Mouse (Mus musculus) spleen, adult 2 months (tissue): ENCODE results near the gene Sypl. TPM values are rescaled to one million over a fixed set of nuclear protein-coding genes. Genes with fewer than 3 reads are reported as not detected.

Experiments used
- DNase-seq, 2 experiments: peaks; one replicate each; pipeline versions ENCODE4 v3.0.0 to v3.0.0-alpha.2; 2012 to 2021; ENCODE audit warnings: low spot score in 2 of 2, low read depth in 1 of 2
- H3K27ac ChIP-seq: fragments of 200-500 bp; 2 replicates; pipeline ENCODE4 v1.5.1; 2012; ENCODE audit warnings: low read length, inconsistent platforms; ENCODE audit not compliant: insufficient read depth
- H3K27me3 ChIP-seq: fragments of 200-500 bp; 2 replicates; pipeline ENCODE4 v1.6.1; 2012; ENCODE audit warnings: mild to moderate bottlenecking, moderate library complexity, low read length, inconsistent platforms; ENCODE audit not compliant: control insufficient read depth, insufficient read depth
- H3K36me3 ChIP-seq: fragments of 200-500 bp; 2 replicates; pipeline ENCODE4 v1.6.1; 2012; ENCODE audit warnings: mild to moderate bottlenecking, low read length, inconsistent platforms; ENCODE audit not compliant: control insufficient read depth, insufficient read depth
- H3K4me1 ChIP-seq: fragments of 200-500 bp; 2 replicates; pipeline ENCODE4 v1.6.1; 2011; ENCODE audit warnings: inconsistent platforms; ENCODE audit not compliant: control insufficient read depth, insufficient read depth, insufficient read length
- H3K4me3 ChIP-seq: fragments of 200-500 bp; 2 replicates; pipeline ENCODE4 v1.5.1; 2011; ENCODE audit warnings: mild to moderate bottlenecking, inconsistent platforms; ENCODE audit not compliant: insufficient read depth, insufficient read length; ENCODE audit errors: extremely low read depth
- CTCF ChIP-seq: fragments of 200-500 bp; IDR thresholded peaks from 2 replicates; pipeline ENCODE4 v1.5.1; 2011; ENCODE audit warnings: mild to moderate bottlenecking, inconsistent platforms; ENCODE audit not compliant: insufficient read depth, insufficient read length, insufficient replicate concordance; ENCODE audit errors: extremely low read depth
- POLR2A ChIP-seq: fragments of 200-500 bp; IDR thresholded peaks from 2 replicates; pipeline ENCODE4 v1.6.1; 2011; ENCODE audit warnings: low read depth, low read length, inconsistent platforms
- WGBS: fragments of 180-500 bp; shearing (Covaris S2); methylation state at CpG from one replicate; pipeline ENCODE4 v1.1.7; 2018; 5-methylcytosine and 5-hydroxymethylcytosine counted together
- polyA plus RNA-seq: library from polyadenylated mRNA; depleted of rRNA; stranded (reverse); fragments of >200 nt; gene quantifications from 2 replicates; pipeline ENCODE4 v1.2.3, GENCODE M21; 2012

Gene Sypl
- polyA plus RNA-seq, 1 experiment, result 36.9 TPM

GRCm38 (mm10) chr12:32975501-32975900, 21.8 kb downstream of the Sypl start:
- WGBS, result 91% methylated on average over 3 of the region's 3 CpGs
- Histone ChIP-seq H3K36me3 (peaks cover 13% of the 10 kb centered on the region), H3K4me1 (no peaks in the 10 kb centered on the region), H3K27ac (no peak overlapping the region), H3K27me3 (no peaks in the 10 kb centered on the region), H3K4me3 (no peak overlapping the region)
- no peak for DNase-seq
- TF ChIP-seq POLR2A (no peak), CTCF (no peak)

DNA sequence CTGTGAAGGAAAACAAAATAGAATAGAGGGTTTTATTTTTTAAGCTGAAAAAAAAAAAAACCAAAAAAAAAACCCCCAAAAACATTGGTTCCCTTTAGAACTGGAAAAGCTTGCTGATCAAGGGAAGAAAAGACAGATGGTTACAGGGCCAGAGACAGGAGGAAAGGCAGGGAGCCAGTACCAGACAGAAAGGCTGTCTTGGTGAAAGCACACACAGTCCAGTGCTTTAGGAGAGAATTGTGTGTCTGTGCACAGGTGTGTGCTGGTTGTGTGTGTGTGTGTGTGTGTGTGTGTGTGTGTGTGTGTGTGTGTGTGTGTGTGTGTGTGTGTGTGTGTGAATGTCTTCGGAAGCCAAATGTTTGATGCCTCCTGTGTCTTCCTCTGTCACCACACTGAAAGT, 28.9 kb downstream of the Sypl start:
- no peaks in the 10 kb centered on the region for H3K4me1 ChIP-seq
- no peak overlapping the region for H3K4me3 ChIP-seq
- H3K27ac ChIP-seq, result no peak overlapping the region
- TF ChIP-seq POLR2A (no peak), CTCF (no peak)
- no peak for DNase-seq
- 100% methylated on average over 1 of the region's 1 CpGs for WGBS
- peaks cover 2% of the 10 kb centered on the region for H3K36me3 ChIP-seq
- no peaks in the 10 kb centered on the region for H3K27me3 ChIP-seq

DNA sequence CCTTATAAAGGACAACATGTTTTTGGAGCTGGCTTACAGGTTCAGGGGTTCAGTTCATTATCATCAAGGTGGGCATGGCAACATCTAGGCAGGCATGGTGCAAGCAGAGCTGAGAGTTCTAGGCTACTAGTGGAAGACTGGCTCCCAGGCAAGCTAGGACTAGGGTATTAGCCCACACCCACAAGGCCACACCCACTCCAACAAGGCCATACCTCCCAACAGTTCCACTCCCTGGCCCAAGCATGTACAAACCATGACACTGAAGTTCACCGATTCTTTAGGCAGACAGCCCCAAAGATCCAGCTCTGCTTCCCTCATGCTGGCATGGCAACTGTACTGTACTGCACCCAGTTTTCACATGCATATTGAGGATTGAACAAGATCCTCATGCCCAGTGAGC, 29.4 kb downstream of the Sypl start:
- WGBS, result 95% methylated on average over 1 of the region's 1 CpGs
- H3K27ac ChIP-seq, result no peak overlapping the region
- no peak overlapping the region for H3K4me3 ChIP-seq
- TF ChIP-seq POLR2A (no peak), CTCF (no peak)
- H3K4me1 ChIP-seq, result no peaks in the 10 kb centered on the region
- H3K36me3 ChIP-seq, result peaks cover 2% of the 10 kb centered on the region
- DNase-seq, result no peak
- H3K27me3 ChIP-seq, result no peaks in the 10 kb centered on the region

- Histone ChIP-seq H3K4me1 (peaks cover 6% of the 10 kb centered on the region; the same call in 1 of the 2 replicates), H3K27ac (no peak overlapping the region), H3K36me3 (no peaks in the 10 kb centered on the region), H3K27me3 (no peaks in the 10 kb centered on the region), H3K4me3 (no peak overlapping the region)
- DNase-seq, result no peak
- WGBS, result 14% methylated on average over 1 of the region's 1 CpGs
- no peak for TF ChIP-seq CTCF
- TF ChIP-seq POLR2A, result no peak
Measured at GRCm38 (mm10) chr12:32986284-32986683, 32.6 kb downstream of the Sypl start.

DNA sequence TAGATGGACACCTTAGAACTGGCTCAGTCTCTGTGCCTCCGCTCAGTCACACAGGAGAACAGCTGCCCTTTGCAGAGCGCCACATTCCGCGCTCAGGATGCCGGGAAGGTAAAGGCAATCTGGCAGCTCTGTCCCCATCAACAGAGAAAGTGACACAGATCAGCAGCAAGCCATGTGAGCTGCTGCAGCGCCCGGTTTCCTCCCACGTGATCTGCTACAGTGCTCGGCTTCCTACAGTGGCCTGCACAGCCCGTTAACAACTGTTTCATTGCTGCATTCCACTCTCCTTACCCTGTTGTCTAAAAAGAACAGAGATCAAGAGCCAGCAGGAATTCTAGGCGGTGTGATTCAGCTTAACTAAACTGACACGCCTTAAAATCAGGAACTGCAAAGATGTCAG, 36.0 kb downstream of the Sypl start:
- Histone ChIP-seq H3K27ac (no peak overlapping the region), H3K4me1 (peaks cover 16% of the 10 kb centered on the region; the same call in 1 of the 2 replicates)
- DNase-seq, result peak in 1 of 2 experiments; percentile 38

DNA sequence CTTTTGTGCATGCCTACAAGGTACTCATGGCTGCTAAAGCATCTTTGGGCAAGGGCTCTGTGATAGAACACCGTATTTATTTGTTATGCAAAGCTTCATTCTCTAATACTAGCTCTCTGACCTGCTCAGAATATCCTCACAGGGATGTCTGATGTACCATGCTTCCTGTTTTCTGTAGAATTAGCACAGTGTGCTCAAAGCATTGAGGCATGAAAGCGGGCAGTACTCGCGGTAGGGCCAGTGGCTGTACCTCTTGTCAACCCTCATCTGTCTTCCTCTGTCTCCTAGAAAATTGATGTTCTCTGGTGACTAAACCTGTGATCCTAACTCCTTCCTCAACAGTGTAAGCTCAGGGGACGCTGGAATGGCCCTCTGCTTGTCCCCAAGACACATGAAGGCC, 40.4 kb downstream of the Sypl start:
- Histone ChIP-seq H3K27ac (peak overlapping the region; percentile 87), H3K4me3 (no peak overlapping the region), H3K36me3 (no peaks in the 10 kb centered on the region), H3K4me1 (peaks cover 32% of the 10 kb centered on the region), H3K27me3 (no peaks in the 10 kb centered on the region)
- DNase-seq, result peak in 1 of 2 experiments; percentile 57
- peak; percentile 17; the same call in 1 of the 2 replicates for TF ChIP-seq POLR2A
- TF ChIP-seq CTCF, result no peak
- WGBS, result 39% methylated on average over 5 of the region's 5 CpGs

More for the DNA sequence above, 36.0 kb downstream of the Sypl start:
- no peak overlapping the region for H3K4me3 ChIP-seq
- H3K36me3 ChIP-seq, result no peaks in the 10 kb centered on the region
- 62% methylated on average over 12 of the region's 12 CpGs for WGBS
- H3K27me3 ChIP-seq, result no peaks in the 10 kb centered on the region
- no peak for TF ChIP-seq POLR2A
- TF ChIP-seq CTCF, result no peak

DNA sequence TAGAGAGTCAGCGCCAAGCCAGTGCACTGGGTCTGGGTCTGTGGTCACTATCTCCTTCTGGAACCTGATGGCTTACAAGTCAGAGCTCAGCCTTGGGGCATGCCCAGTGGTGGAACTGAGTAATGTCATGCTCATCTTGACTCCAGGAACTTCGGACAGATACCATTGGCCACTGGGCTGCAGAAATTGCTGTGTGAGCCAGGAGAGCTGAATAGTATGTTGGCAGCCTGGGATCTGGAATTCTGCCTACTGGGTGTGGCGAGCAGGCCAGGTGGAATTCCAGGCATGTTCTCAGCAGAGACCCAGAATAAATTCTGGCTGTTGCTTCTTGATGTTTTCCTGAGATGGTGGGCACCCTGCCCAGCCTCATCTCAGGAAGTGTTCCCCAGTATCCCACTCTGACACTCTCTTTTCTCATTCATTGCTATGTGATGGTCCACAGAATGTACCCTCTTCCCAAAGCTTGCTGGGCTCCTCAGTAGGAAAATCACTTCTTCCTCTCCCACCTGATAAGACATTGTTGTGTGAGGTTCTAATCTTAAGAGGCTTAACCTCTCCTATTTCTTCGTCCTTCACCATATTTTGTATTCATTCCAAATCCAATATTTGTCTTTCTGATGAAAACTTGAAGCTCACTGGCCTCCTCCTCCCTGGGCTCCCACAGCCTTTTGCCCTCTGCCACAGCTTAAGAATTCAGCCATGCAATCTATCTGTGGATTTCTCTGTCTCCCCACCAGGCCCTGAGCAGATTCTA, 41.6 kb downstream of the Sypl start:
- no peak overlapping the region for H3K4me3 ChIP-seq
- H3K4me1 ChIP-seq, result peaks cover 36% of the 10 kb centered on the region
- H3K27me3 ChIP-seq, result no peaks in the 10 kb centered on the region
- H3K27ac ChIP-seq, result peak overlapping the region; percentile 59
- TF ChIP-seq CTCF (no peak), POLR2A (no peak)
- 84% methylated on average over 4 of the region's 4 CpGs for WGBS
- DNase-seq, result no peak
- no peaks in the 10 kb centered on the region for H3K36me3 ChIP-seq
